Mouse (Mus musculus): ENCODE measurements around the gene Gm10600. TPM values are rescaled to one million over a fixed set of nuclear protein-coding genes. Genes with fewer than 3 reads are reported as not detected.
"Not testable (repeated sequence)": the region's sequence is repeated elsewhere in the genome, so short reads cannot be mapped to it uniquely, and the experiment has no call there.

Gene Gm10600
- total RNA-seq (2022), result 10 to 100 TPM in 2 of 4 experiments, 1 to 10 TPM in 2; 8.7 to 13.3 (median 10.5) TPM

GRCm38 (mm10) chr4:42240339-42240738 lies at the start of gene Gm10600:
TSS of gene Gm10600 (plus strand) at chr4:42240639.
- DNase-seq (ENCODE audit: low spot score in 2 of 2), result not testable (repeated sequence)

- DNase-seq (ENCODE audit: low spot score in 2 of 2), result not testable (repeated sequence)
These were observed 15.0 kb downstream of the Gm10600 start, which contains the start of gene Ccl21b for GRCm38 (mm10) chr4:42255467-42255866. TSS of gene Ccl21b (plus strand) at chr4:42255767.

Other genes with a start within 250 kb of the Gm10600 start
- gene Gm21093, start 205.9 kb upstream of the Gm10600 start, total RNA-seq (2022), result 1 to 10 TPM; 3.9 to 8.4 (median 5.3) TPM
- gene Gm3893, start 149.4 kb upstream of the Gm10600 start, total RNA-seq (2022), result not detected
- gene Gm13304, start 125.8 kb upstream of the Gm10600 start, total RNA-seq (2022), result 10 to 100 TPM; 28.7 to 46.7 (median 35.2) TPM
- gene Gm13306, start 87.2 kb upstream of the Gm10600 start, total RNA-seq (2022), result 10 to 100 TPM; 27.4 to 45.7 (median 33.5) TPM
- gene Gm13305, start 72.0 kb upstream of the Gm10600 start, total RNA-seq (2022), result 1 to 10 TPM in 3 of 4 experiments, under 1 TPM in 1; 0.22 to 2.0 (median 1.3) TPM
- not detected for gene Ccl21b, start 15.1 kb downstream of the Gm10600 start, total RNA-seq (2022)
- gene Gm21953, start 53.6 kb downstream of the Gm10600 start, total RNA-seq (2022), result not detected
- gene Fam205a3, start 77.7 kb downstream of the Gm10600 start, total RNA-seq (2022), result 1 to 10 TPM in 1 of 4 experiments, not detected in 3; 2.3 TPM
- not detected for gene Gm21586, start 198.7 kb downstream of the Gm10600 start, total RNA-seq (2022)
- gene Gm2163, start 226.1 kb downstream of the Gm10600 start, total RNA-seq (2022), result 1 to 10 TPM; 4.9 to 8.7 (median 6.8) TPM

All from left cerebral cortex, adult 8-10 months (tissue).